Comparison of ENCODE assay signal across 8 mouse cellular contexts in the genomic region with DNA sequence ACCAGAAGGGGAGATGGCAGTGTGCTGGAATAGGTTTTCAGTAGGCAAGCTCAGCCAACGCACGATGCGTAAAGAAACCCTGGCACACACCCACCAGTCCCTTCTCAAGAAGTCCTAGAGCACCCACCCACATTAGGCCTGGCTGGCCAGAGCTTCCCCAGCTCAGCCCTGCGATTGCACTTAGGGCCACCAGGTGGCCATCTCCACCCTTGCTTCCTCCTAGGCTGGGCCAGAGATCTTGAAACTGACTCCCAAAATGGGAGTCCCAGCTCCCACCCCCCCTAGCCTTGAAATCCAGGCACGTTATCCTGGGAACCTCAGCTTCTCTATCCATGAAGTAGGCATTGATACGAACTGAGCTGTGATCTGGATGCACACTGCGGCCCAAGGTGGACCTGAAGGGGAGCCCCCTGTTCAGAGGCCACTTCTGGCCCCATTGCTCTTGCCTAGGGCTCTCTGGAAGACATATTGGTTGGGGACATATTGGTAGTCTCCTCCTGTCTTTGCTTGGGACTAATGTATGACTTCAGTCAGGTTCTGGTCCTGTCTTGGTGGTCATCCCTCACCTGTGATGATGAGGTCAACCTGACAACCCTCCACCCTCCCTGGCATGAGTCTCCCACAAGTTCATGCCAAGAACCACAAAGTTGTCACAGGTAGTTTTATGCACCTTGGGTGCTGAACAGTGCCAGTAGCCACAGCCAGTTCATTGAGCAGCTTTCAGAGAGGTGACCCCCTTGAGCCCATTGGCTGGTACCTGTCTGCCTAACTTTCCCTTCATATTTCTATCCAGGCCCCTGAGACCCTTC. TPM values are rescaled to one million over a fixed set of nuclear protein-coding genes. Genes with fewer than 3 reads are reported as not detected.
DNase-seq lines count a peak whose midpoint lies in the region; ATAC-seq lines count a peak whose summit lies in the region.

No protein-coding gene starts in this region.

- no peak overlapping the region for H3K4me2 ChIP-seq in hindbrain, embryonic 14.5 days (replicated peaks)
- no peak overlapping the region for H3K4me2 ChIP-seq in hindbrain, embryonic 13.5 days
- H3K4me2 ChIP-seq in lung, embryonic 16.5 days (ENCODE audit: low read depth, low read length): no peak overlapping the region
- no peak overlapping the region for H3K4me2 ChIP-seq in forebrain, embryonic 13.5 days

- no peak for ATAC-seq in hindbrain, embryonic 14.5 days (ENCODE audit: low FRiP score)
- no peak for ATAC-seq in hindbrain, embryonic 13.5 days (ENCODE audit: low FRiP score)
- peak; percentile 57; the same call in 1 of the 2 replicates for ATAC-seq in lung, embryonic 16.5 days (ENCODE audit: low read depth)
- ATAC-seq in forebrain, embryonic 13.5 days: no peak

- H3K4me1 ChIP-seq in hindbrain, embryonic 14.5 days (replicated peaks; ENCODE audit: control insufficient read depth, insufficient read depth, low read length): no peaks in the 10 kb centered on the region
- H3K4me1 ChIP-seq in hindbrain, embryonic 13.5 days (replicated peaks): no peaks in the 10 kb centered on the region
- H3K4me1 ChIP-seq in lung, embryonic 16.5 days (replicated peaks; ENCODE audit: control insufficient read depth, insufficient read depth, low read length): peaks cover 8% of the 10 kb centered on the region
- H3K4me1 ChIP-seq in forebrain, embryonic 13.5 days: no peaks in the 10 kb centered on the region

- H3K27me3 ChIP-seq in hindbrain, embryonic 14.5 days (ENCODE audit: control insufficient read depth, insufficient read depth, low read length): no peaks in the 10 kb centered on the region
- no peaks in the 10 kb centered on the region for H3K27me3 ChIP-seq in hindbrain, embryonic 13.5 days
- H3K27me3 ChIP-seq in lung, embryonic 16.5 days (ENCODE audit: control insufficient read depth, insufficient read depth, low read depth, low read length): no peaks in the 10 kb centered on the region
- no peaks in the 10 kb centered on the region for H3K27me3 ChIP-seq in forebrain, embryonic 13.5 days

- DNase-seq in hindbrain, embryonic 14.5 days (ENCODE audit: low spot score): peak; percentile 55
- DNase-seq in 416B (ENCODE audit: low read depth) (peak; percentile 50), NIH3T3 (ENCODE audit: low read depth) (peak; percentile 75)
- peak; percentile 69 for DNase-seq in embryo, embryonic 10 days (ENCODE audit: low spot score)
- DNase-seq in induced T-regulatory cell, adult 2 months (ENCODE audit: low read depth): peak; percentile 70

- H3K36me3 ChIP-seq in hindbrain, embryonic 14.5 days (replicated peaks; ENCODE audit: control insufficient read depth, insufficient read depth): no peaks in the 10 kb centered on the region
- H3K36me3 ChIP-seq in hindbrain, embryonic 13.5 days: no peaks in the 10 kb centered on the region
- no peaks in the 10 kb centered on the region for H3K36me3 ChIP-seq in lung, embryonic 16.5 days (ENCODE audit: control insufficient read depth, insufficient read depth, low read length)
- H3K36me3 ChIP-seq in forebrain, embryonic 13.5 days (ENCODE audit: poor library complexity, severe bottlenecking): no peaks in the 10 kb centered on the region

- WGBS in hindbrain, embryonic 14.5 days: 61% methylated on average over 7 of the region's 7 CpGs
- 43% methylated on average over 7 of the region's 7 CpGs for WGBS in hindbrain, embryonic 13.5 days
- WGBS in lung, embryonic 16.5 days: 35% methylated on average over 7 of the region's 7 CpGs
- WGBS in forebrain, embryonic 13.5 days: 47% methylated on average over 7 of the region's 7 CpGs

- H3K9me3 ChIP-seq in hindbrain, embryonic 14.5 days (ENCODE audit: control insufficient read depth, low read length): no peaks in the 10 kb centered on the region
- H3K9me3 ChIP-seq in hindbrain, embryonic 13.5 days: no peaks in the 10 kb centered on the region
- H3K9me3 ChIP-seq in lung, embryonic 16.5 days (ENCODE audit: control insufficient read depth, low read length): no peaks in the 10 kb centered on the region
- H3K9me3 ChIP-seq in forebrain, embryonic 13.5 days (replicated peaks): no peaks in the 10 kb centered on the region

- H3K9ac ChIP-seq in hindbrain, embryonic 14.5 days: no peak overlapping the region
- no peak overlapping the region for H3K9ac ChIP-seq in hindbrain, embryonic 13.5 days
- no peak overlapping the region for H3K9ac ChIP-seq in lung, embryonic 16.5 days (ENCODE audit: low read length)
- H3K9ac ChIP-seq in forebrain, embryonic 13.5 days: no peak overlapping the region

- no peak overlapping the region for H3K4me3 ChIP-seq in hindbrain, embryonic 14.5 days (replicated peaks; ENCODE audit: low read length)
- no peak overlapping the region for H3K4me3 ChIP-seq in hindbrain, embryonic 13.5 days
- no peak overlapping the region for H3K4me3 ChIP-seq in lung, embryonic 16.5 days (ENCODE audit: low read length)
- no peak overlapping the region for H3K4me3 ChIP-seq in forebrain, embryonic 13.5 days

- H3K27ac ChIP-seq in hindbrain, embryonic 14.5 days: no peak overlapping the region
- no peak overlapping the region for H3K27ac ChIP-seq in hindbrain, embryonic 13.5 days
- no peak overlapping the region for H3K27ac ChIP-seq in lung, embryonic 16.5 days (ENCODE audit: low read length)
- no peak overlapping the region for H3K27ac ChIP-seq in forebrain, embryonic 13.5 days

RNA-seq across cellular contexts. Expression of a gene that starts 13.1 kb away (rescaled TPM):
- 8.1 and 10.1 TPM in 2 replicates for polyA plus RNA-seq in hindbrain, embryonic 14.5 days (2014; fragmentation: Nextera tagmentation; extraction: Ambion mirVana)
- polyA plus RNA-seq in hindbrain, embryonic 13.5 days (2015; fragmentation: Nextera tagmentation; extraction: Ambion mirVana): 10.2 and 11.0 TPM in 2 replicates
- polyA plus RNA-seq in lung, embryonic 16.5 days (2015; fragmentation: Nextera tagmentation; extraction: Ambion mirVana): 43.1 and 49.9 TPM in 2 replicates
- 6.9 and 8.2 TPM in 2 replicates for polyA plus RNA-seq in forebrain, embryonic 13.5 days (2015; fragmentation: Nextera tagmentation; extraction: Ambion mirVana)

RNA-seq across cellular contexts. Expression of a gene that starts 17.7 kb away (rescaled TPM):
- 0.20 TPM in 2 replicates for polyA plus RNA-seq in hindbrain, embryonic 14.5 days (2014; fragmentation: Nextera tagmentation; extraction: Ambion mirVana)
- polyA plus RNA-seq in hindbrain, embryonic 13.5 days (2015; fragmentation: Nextera tagmentation; extraction: Ambion mirVana): 0.13 and 0.19 TPM in 2 replicates
- polyA plus RNA-seq in lung, embryonic 16.5 days (2015; fragmentation: Nextera tagmentation; extraction: Ambion mirVana): 2.2 and 2.3 TPM in 2 replicates
- polyA plus RNA-seq in forebrain, embryonic 13.5 days (2015; fragmentation: Nextera tagmentation; extraction: Ambion mirVana): 0.32 and 0.33 TPM in 2 replicates

RNA-seq across cellular contexts. Expression of a gene that starts 54.4 kb away (rescaled TPM):
- not detected in 2 replicates for polyA plus RNA-seq in hindbrain, embryonic 14.5 days (2014; fragmentation: Nextera tagmentation; extraction: Ambion mirVana)
- not detected in 2 replicates for polyA plus RNA-seq in hindbrain, embryonic 13.5 days (2015; fragmentation: Nextera tagmentation; extraction: Ambion mirVana)
- polyA plus RNA-seq in lung, embryonic 16.5 days (2015; fragmentation: Nextera tagmentation; extraction: Ambion mirVana): 0.08 TPM in 1 of 2 replicates, not detected in the other
- not detected in 2 replicates for polyA plus RNA-seq in forebrain, embryonic 13.5 days (2015; fragmentation: Nextera tagmentation; extraction: Ambion mirVana)
